Mouse (Mus musculus): ENCODE data around the gene Pdzd2. TPM values are rescaled to one million over a fixed set of nuclear protein-coding genes. Genes with fewer than 3 reads are reported as not detected.

Gene Pdzd2
- polyA plus RNA-seq, 1 experiment = 1.7 TPM

DNA sequence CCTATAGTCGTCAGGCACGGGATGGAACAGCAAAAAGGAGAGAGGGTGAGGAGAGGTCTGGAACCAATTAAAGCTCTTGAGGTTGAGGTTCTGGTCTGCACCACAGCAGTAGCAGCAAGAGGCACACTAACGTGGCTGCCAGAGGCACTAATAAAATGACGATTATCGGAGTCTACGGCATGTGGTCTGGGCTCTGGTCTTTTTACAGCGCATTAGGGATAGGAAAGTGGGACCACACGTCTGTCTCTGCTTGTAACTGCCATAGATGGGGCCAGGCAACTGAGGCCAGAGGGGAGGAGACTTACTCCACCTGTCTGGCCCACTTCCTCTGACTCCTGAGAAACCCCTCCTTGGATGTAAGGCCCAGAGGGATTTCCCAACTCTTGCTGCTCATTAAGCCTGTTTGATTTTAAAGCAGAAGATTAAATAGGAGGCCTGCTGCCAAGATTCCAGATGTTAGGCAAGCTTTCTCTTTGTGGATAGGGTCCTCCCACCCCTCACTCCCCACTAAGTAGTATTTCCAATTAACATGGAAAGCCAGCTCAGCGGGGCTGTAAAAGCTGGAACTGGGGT, 224.4 kb downstream of the Pdzd2 start:
- TF ChIP-seq POLR2A (IDR thresholded peaks at IDR 0.05; ENCODE audit: low read depth, low read length) (no peak), CTCF (IDR thresholded peaks at IDR 0.05; ENCODE audit: extremely low read depth, insufficient read depth, insufficient read length, insufficient replicate concordance) (no peak)
- Histone ChIP-seq H3K27ac (ENCODE audit: insufficient read depth, low read length) (no peak overlapping the region), H3K27me3 (ENCODE audit: control insufficient read depth, insufficient read depth, low read length) (no peaks in the 10 kb centered on the region), H3K36me3 (ENCODE audit: control insufficient read depth, insufficient read depth, low read length) (no peaks in the 10 kb centered on the region), H3K4me3 (ENCODE audit: extremely low read depth, insufficient read depth, insufficient read length) (no peak overlapping the region), H3K4me1 (ENCODE audit: control insufficient read depth, insufficient read depth, insufficient read length) (no peaks in the 10 kb centered on the region)
- 85% methylated on average over 9 of the region's 9 CpGs for WGBS
- DNase-seq (ENCODE audit: low read depth in 1 of 2, low spot score in 2 of 2) = no peak

DNA sequence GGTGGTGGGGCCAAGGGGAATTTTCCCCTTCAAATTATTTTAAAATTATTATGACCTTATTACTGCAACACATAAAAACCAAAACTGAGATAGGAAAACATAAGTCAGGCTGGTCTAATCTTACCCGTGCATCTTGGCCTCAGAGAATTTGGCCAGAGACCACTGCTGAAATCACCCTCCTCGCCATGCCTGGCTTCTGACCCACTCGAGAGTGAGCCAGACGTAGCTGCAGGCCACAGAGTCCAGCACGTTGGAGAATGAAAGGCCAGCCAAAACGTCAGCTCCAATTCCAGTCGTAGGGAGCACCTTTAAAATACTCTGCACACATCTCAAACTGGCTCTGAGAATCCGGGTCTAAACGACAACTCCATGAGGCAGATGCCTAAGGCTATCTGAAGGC, 226.2 kb downstream of the Pdzd2 start:
- Histone ChIP-seq H3K27me3 (ENCODE audit: control insufficient read depth, insufficient read depth, low read length) (no peaks in the 10 kb centered on the region), H3K27ac (ENCODE audit: insufficient read depth, low read length) (no peak overlapping the region), H3K36me3 (ENCODE audit: control insufficient read depth, insufficient read depth, low read length) (no peaks in the 10 kb centered on the region), H3K4me3 (ENCODE audit: extremely low read depth, insufficient read depth, insufficient read length) (no peak overlapping the region), H3K4me1 (ENCODE audit: control insufficient read depth, insufficient read depth, insufficient read length) (no peaks in the 10 kb centered on the region)
- DNase-seq (ENCODE audit: low read depth in 1 of 2, low spot score in 2 of 2) = no peak
- TF ChIP-seq CTCF (IDR thresholded peaks at IDR 0.05; ENCODE audit: extremely low read depth, insufficient read depth, insufficient read length, insufficient replicate concordance) (no peak), POLR2A (IDR thresholded peaks at IDR 0.05; ENCODE audit: low read depth, low read length) (no peak)
- 83% methylated on average over 9 of the region's 9 CpGs for WGBS

DNA sequence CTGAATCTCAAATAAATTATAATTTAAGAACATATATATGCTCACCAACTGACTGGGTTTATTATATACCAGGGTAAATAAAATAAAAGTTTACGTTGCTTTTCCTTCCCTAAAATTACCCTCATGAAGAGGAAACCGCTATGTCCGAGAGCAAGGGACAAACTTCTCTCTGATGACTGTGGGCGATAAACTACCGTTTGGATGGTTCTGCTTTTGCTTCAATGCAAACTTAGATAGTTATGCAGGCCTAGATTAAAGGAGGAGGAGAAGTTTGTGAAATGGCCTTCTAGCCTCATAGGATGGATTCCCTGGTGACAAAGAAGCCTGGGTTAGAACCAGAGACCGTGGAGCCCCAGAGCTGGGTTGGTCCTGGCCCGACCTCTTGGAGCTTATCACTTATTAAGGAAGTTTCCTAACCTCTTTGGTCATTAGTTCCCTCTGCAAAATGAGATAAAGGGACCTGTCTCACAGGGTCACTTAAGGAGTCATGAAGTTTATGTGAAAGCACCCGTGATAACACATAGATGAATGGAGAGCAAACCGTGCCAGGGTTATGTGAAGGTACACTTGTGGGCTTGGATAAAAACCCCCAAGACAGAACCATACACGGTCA, 230.9 kb downstream of the Pdzd2 start:
- H3K27me3 ChIP-seq (ENCODE audit: control insufficient read depth, insufficient read depth, low read length) = no peaks in the 10 kb centered on the region
- H3K36me3 ChIP-seq (ENCODE audit: control insufficient read depth, insufficient read depth, low read length) = no peaks in the 10 kb centered on the region
- WGBS = 35% methylated on average over 10 of the region's 10 CpGs
- H3K4me3 ChIP-seq (ENCODE audit: extremely low read depth, insufficient read depth, insufficient read length) = no peak overlapping the region
- no peak for TF ChIP-seq CTCF (IDR thresholded peaks at IDR 0.05; ENCODE audit: extremely low read depth, insufficient read depth, insufficient read length, insufficient replicate concordance)
- TF ChIP-seq POLR2A (IDR thresholded peaks at IDR 0.05; ENCODE audit: low read depth, low read length) = no peak
- H3K27ac ChIP-seq (ENCODE audit: insufficient read depth, low read length) = no peak overlapping the region
- no peak for DNase-seq (ENCODE audit: low read depth in 1 of 2, low spot score in 2 of 2)
- no peaks in the 10 kb centered on the region for H3K4me1 ChIP-seq (ENCODE audit: control insufficient read depth, insufficient read depth, insufficient read length)

DNA sequence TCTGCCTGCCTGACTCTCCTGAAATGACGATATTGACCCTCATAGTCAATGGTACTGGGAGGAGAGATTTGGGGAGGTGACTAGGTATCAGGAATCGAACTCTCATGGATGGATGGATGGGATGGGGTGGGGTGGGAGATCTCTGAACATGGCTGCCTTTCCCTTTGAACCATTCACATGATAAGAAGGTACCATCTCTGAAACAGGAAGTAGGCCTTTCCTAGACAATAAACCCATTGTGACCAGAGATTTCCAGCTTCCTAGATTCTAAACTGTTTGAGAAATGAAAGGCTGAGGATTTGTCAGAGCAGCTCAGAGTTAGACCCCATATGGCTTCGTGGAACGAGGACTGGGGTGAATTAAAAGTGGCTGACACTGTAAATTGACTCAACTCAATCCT, 232.2 kb downstream of the Pdzd2 start:
- H3K4me1 ChIP-seq (ENCODE audit: control insufficient read depth, insufficient read depth, insufficient read length) = no peaks in the 10 kb centered on the region
- 94% methylated on average over 4 of the region's 4 CpGs for WGBS

DNA sequence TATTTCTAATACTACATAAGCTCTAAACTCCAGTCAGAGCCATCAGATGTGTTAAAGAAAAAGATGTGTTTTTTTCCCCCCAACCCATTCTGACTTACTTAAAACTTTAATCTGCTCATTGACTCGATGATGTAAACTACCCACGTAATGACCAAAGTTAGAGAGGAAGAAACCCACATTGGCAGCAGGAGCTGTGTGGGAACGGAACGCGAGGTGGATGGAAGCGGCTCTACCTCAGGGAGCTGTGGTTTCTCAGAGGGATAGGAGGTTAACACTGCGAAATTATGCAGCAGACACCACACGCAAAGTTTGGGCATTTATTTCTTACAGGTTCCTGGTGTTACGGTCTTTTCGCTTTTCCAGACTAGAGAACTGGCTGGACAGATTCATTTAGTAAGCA, 233.2 kb downstream of the Pdzd2 start:
- TF ChIP-seq CTCF (IDR thresholded peaks at IDR 0.05; ENCODE audit: extremely low read depth, insufficient read depth, insufficient read length, insufficient replicate concordance) (no peak), POLR2A (IDR thresholded peaks at IDR 0.05; ENCODE audit: low read depth, low read length) (no peak)
- 87% methylated on average over 10 of the region's 10 CpGs for WGBS
- Histone ChIP-seq H3K4me1 (ENCODE audit: control insufficient read depth, insufficient read depth, insufficient read length) (no peaks in the 10 kb centered on the region), H3K27me3 (ENCODE audit: control insufficient read depth, insufficient read depth, low read length) (no peaks in the 10 kb centered on the region), H3K27ac (ENCODE audit: insufficient read depth, low read length) (no peak overlapping the region), H3K4me3 (ENCODE audit: extremely low read depth, insufficient read depth, insufficient read length) (no peak overlapping the region), H3K36me3 (ENCODE audit: control insufficient read depth, insufficient read depth, low read length) (no peaks in the 10 kb centered on the region)
- no peak for DNase-seq (ENCODE audit: low read depth in 1 of 2, low spot score in 2 of 2)

More for the DNA sequence above, 232.2 kb downstream of the Pdzd2 start:
- H3K4me3 ChIP-seq (ENCODE audit: extremely low read depth, insufficient read depth, insufficient read length) = no peak overlapping the region
- no peaks in the 10 kb centered on the region for H3K36me3 ChIP-seq (ENCODE audit: control insufficient read depth, insufficient read depth, low read length)
- no peak for TF ChIP-seq POLR2A (IDR thresholded peaks at IDR 0.05; ENCODE audit: low read depth, low read length)
- no peak for TF ChIP-seq CTCF (IDR thresholded peaks at IDR 0.05; ENCODE audit: extremely low read depth, insufficient read depth, insufficient read length, insufficient replicate concordance)
- no peak overlapping the region for H3K27ac ChIP-seq (ENCODE audit: insufficient read depth, low read length)
- no peak for DNase-seq (ENCODE audit: low read depth in 1 of 2, low spot score in 2 of 2)
- no peaks in the 10 kb centered on the region for H3K27me3 ChIP-seq (ENCODE audit: control insufficient read depth, insufficient read depth, low read length)

DNA sequence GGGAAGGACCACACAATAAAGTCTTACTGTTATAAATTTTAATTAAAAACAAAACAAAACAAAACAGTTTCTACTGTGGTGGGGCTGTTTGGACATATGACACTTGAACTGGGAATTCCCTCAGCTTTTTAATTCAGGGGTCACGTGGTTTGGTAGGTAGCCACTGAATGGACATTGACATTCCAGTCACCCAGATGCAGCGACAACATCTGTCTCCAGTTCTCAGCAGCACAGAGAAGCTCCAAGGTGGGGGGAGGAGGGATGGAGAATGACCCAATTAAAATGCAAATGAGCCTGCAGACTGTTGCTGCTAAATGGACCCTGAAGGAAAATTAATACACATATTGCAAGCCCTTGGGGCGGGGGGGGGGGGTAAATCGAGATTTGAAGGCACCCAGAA, 233.6 kb downstream of the Pdzd2 start:
- no peak overlapping the region for H3K4me3 ChIP-seq (ENCODE audit: extremely low read depth, insufficient read depth, insufficient read length)
- WGBS = 89% methylated on average over 4 of the region's 4 CpGs

DNA sequence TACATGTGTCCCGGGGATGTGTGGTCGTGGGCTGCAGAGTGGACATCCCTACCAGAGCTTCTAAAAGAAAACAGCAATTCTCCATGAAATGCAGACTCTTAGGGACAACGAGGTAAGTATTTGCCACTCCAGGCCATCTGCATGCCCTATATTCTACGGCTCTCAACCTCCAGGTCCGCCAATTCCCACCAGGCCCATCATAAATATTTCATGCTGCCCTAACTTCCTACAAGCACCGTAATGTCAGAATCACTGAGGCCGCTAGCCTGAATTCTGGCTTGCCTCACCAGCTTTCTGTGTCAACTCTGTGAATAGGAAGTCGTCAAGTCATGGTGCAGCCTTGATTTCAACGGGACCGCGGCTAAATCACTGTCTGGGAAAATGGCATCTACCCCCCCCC, 234.2 kb downstream of the Pdzd2 start:
- no peak overlapping the region for H3K4me3 ChIP-seq (ENCODE audit: extremely low read depth, insufficient read depth, insufficient read length)
- no peaks in the 10 kb centered on the region for H3K4me1 ChIP-seq (ENCODE audit: control insufficient read depth, insufficient read depth, insufficient read length)
- TF ChIP-seq CTCF (IDR thresholded peaks at IDR 0.05; ENCODE audit: extremely low read depth, insufficient read depth, insufficient read length, insufficient replicate concordance) (no peak), POLR2A (IDR thresholded peaks at IDR 0.05; ENCODE audit: low read depth, low read length) (no peak)
- H3K27me3 ChIP-seq (ENCODE audit: control insufficient read depth, insufficient read depth, low read length) = no peaks in the 10 kb centered on the region
- H3K27ac ChIP-seq (ENCODE audit: insufficient read depth, low read length) = no peak overlapping the region
- no peak for DNase-seq (ENCODE audit: low read depth in 1 of 2, low spot score in 2 of 2)
- WGBS = 88% methylated on average over 11 of the region's 11 CpGs
- no peaks in the 10 kb centered on the region for H3K36me3 ChIP-seq (ENCODE audit: control insufficient read depth, insufficient read depth, low read length)

More for the DNA sequence above, 233.6 kb downstream of the Pdzd2 start:
- no peaks in the 10 kb centered on the region for H3K4me1 ChIP-seq (ENCODE audit: control insufficient read depth, insufficient read depth, insufficient read length)
- H3K36me3 ChIP-seq (ENCODE audit: control insufficient read depth, insufficient read depth, low read length) = no peaks in the 10 kb centered on the region
- no peak overlapping the region for H3K27ac ChIP-seq (ENCODE audit: insufficient read depth, low read length)
- TF ChIP-seq CTCF (IDR thresholded peaks at IDR 0.05; ENCODE audit: extremely low read depth, insufficient read depth, insufficient read length, insufficient replicate concordance) (no peak), POLR2A (IDR thresholded peaks at IDR 0.05; ENCODE audit: low read depth, low read length) (no peak)
- no peak for DNase-seq (ENCODE audit: low read depth in 1 of 2, low spot score in 2 of 2)
- no peaks in the 10 kb centered on the region for H3K27me3 ChIP-seq (ENCODE audit: control insufficient read depth, insufficient read depth, low read length)

Measured in spleen, adult 2 months (tissue).